Mouse (Mus musculus) heart, adult 9 months (tissue): ENCODE results near the gene Gdf7.
A peak's percentile ranks its signal among the peaks of the same experiment; 100 is the strongest.

Experiments
- DNase-seq, 2 experiments: peaks; one replicate each; pipeline ENCODE4 v3.0.0; 2022; ENCODE audit warnings: low spot score in 2 of 2

The Gdf7 gene

GRCm38 (mm10) chr12:8298361-8299142, 3.2 kb downstream of the Gdf7 start:
- DNase-seq: no peak

- DNase-seq: no peak
Observed at GRCm38 (mm10) chr12:8297586-8298214, 4.1 kb downstream of the Gdf7 start.

GRCm38 (mm10) chr12:8296154-8296553, 5.6 kb downstream of the Gdf7 start:
- DNase-seq: no peak

- no peak for DNase-seq
Observed at GRCm38 (mm10) chr12:8295307-8295913, 6.3 kb downstream of the Gdf7 start.

- DNase-seq: no peak
Observed at GRCm38 (mm10) chr12:8291157-8291853, 10.4 kb downstream of the Gdf7 start.

- no peak for DNase-seq
Observed at GRCm38 (mm10) chr12:8289499-8289898, 12.3 kb downstream of the Gdf7 start.

- no peak for DNase-seq
Observed at GRCm38 (mm10) chr12:8289099-8289498, 12.7 kb downstream of the Gdf7 start.

- DNase-seq: no peak
Observed at GRCm38 (mm10) chr12:8287970-8288369, 13.8 kb downstream of the Gdf7 start.

GRCm38 (mm10) chr12:8281225-8282017, 20.3 kb downstream of the Gdf7 start:
- DNase-seq: no peak

GRCm38 (mm10) chr12:8275424-8275823, 26.3 kb downstream of the Gdf7 start:
- DNase-seq: no peak

- no peak for DNase-seq
Observed at GRCm38 (mm10) chr12:8273471-8274171, 28.1 kb downstream of the Gdf7 start.

GRCm38 (mm10) chr12:8271405-8271804, 30.3 kb downstream of the Gdf7 start:
- DNase-seq: peak in 1 of 2 experiments; percentile 6

- no peak for DNase-seq
Observed at GRCm38 (mm10) chr12:8269627-8270026, 32.1 kb downstream of the Gdf7 start.

GRCm38 (mm10) chr12:8266311-8266710, 35.4 kb downstream of the Gdf7 start:
- DNase-seq: no peak

GRCm38 (mm10) chr12:8260297-8260696, 41.5 kb downstream of the Gdf7 start:
- no peak for DNase-seq
